Mouse (Mus musculus): ENCODE measurements around the gene Cdc42bpb.

DNA sequence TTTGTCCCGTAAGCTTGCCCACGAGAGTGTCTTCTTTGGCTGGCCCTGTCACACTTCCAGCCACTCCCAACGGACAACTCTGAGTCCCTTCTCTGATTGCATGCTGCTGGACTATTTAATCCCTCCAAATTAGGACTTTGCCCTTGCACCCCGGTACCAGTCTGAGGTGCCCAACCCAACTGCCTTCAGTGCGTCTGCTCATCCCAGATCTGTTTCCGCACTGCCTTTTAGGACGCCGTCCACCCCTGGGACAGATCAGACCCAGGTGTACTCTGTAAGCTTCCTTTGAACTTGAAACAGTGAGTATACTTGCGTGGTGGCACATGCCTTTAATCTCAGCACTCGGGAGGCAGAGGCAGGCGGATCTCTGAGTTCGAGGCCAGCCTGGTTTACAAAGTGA is 1.3 kb upstream of the Cdc42bpb start:
- TF ChIP-seq CTCF (IDR thresholded peaks at IDR 0.05; ENCODE audit: low read depth, low read length) (no peak), POLR2A (IDR thresholded peaks at IDR 0.05; ENCODE audit: extremely low read depth, insufficient read depth, low read length) (no peak)

All from liver, adult 2 months (tissue).